Mouse (Mus musculus) limb, embryonic 14.5 days (tissue): Measurements from ENCODE around the gene Abcd2. TPM values are rescaled to one million over a fixed set of nuclear protein-coding genes. Genes with fewer than 3 reads are reported as not detected.

ENCODE experiments used
- ATAC-seq: fragments of 200-750 bp; cut with Nextera tagmentation; 2 replicates; pipeline ENCODE4 v1.8.0; 2017; ENCODE audit warnings: low read depth, moderate number of reproducible peaks, moderate TSS enrichment; ENCODE audit not compliant: low FRiP score
- DNase-seq: peaks from one replicate; pipeline ENCODE4 v3.0.0-alpha.2; 2015; ENCODE audit warnings: low spot score
- H3K27ac ChIP-seq: fragments of 300-500 bp; sonication (generic); replicated peaks from 2 replicates; pipeline ENCODE4 v1.5.1; 2014; ENCODE audit warnings: low read depth, mild to moderate bottlenecking, low read length, moderate library complexity, mixed read lengths
- H3K27me3 ChIP-seq: fragments of 300-500 bp; sonication (generic); 2 replicates; pipeline ENCODE4 v1.6.1; 2014; ENCODE audit warnings: low read length, mixed read lengths; ENCODE audit not compliant: control insufficient read depth, insufficient read depth
- H3K36me3 ChIP-seq: fragments of 300-500 bp; sonication (generic); 2 replicates; pipeline ENCODE4 v1.6.1; 2014; ENCODE audit warnings: mild to moderate bottlenecking, low read length, moderate library complexity, mixed read lengths; ENCODE audit not compliant: control insufficient read depth, insufficient read depth
- H3K4me1 ChIP-seq: fragments of 300-500 bp; sonication (generic); 2 replicates; pipeline ENCODE4 v1.6.1; 2014; ENCODE audit warnings: antibody characterized with exemption, low read length, mixed read lengths; ENCODE audit not compliant: control insufficient read depth, insufficient read depth
- H3K4me2 ChIP-seq: fragments of 300-500 bp; sonication (generic); replicated peaks from 2 replicates; pipeline ENCODE4 v1.6.1; 2014; ENCODE audit warnings: low read depth, mild to moderate bottlenecking, low read length, moderate library complexity; ENCODE audit not compliant: severe bottlenecking
- H3K4me3 ChIP-seq: fragments of 300-500 bp; sonication (generic); replicated peaks from 2 replicates; pipeline ENCODE4 v1.5.1; 2014; ENCODE audit warnings: low read length
- H3K9ac ChIP-seq: fragments of 300-500 bp; sonication (generic); 2 replicates; pipeline ENCODE4 v1.6.1; 2014; ENCODE audit warnings: mild to moderate bottlenecking, low read depth, low read length, moderate library complexity; ENCODE audit not compliant: severe bottlenecking
- H3K9me3 ChIP-seq: fragments of 300-500 bp; sonication (generic); 2 replicates; pipeline ENCODE4 v1.6.1; 2016; ENCODE audit warnings: low read length; ENCODE audit not compliant: control insufficient read depth
- POLR2A ChIP-seq: fragments of 200-500 bp; IDR thresholded peaks from 2 replicates; pipeline ENCODE4 v1.8.0; 2012; ENCODE audit warnings: inconsistent platforms, mild to moderate bottlenecking, moderate library complexity, borderline replicate concordance; ENCODE audit not compliant: insufficient read depth, insufficient read length; ENCODE audit errors: extremely low read depth
- WGBS: fragments of 180-500 bp; shearing (Covaris S2); extraction: QIAGEN DNeasy Blood & Tissue Kit; methylation state at CpG from one replicate; pipeline ENCODE4 v1.1.7; 2014; 5-methylcytosine and 5-hydroxymethylcytosine counted together
- polyA plus RNA-seq, 2 experiments: library from polyadenylated mRNA; depleted of rRNA in 1 of 2; stranded (reverse) in 1 of 2; unstranded in 1 of 2; fragments of >200 nt; fragmentation: Nextera tagmentation in 1 of 2; extraction: Ambion mirVana in 1 of 2; gene quantifications; 2 replicates each; pipeline versions ENCODE4 v1.2.1 to v1.2.3; 2012 to 2014

Abcd2 gene
- polyA plus RNA-seq (2012; rRNA removed) (1.3 and 1.5 TPM in 2 replicates), polyA plus RNA-seq (2014; fragmentation: Nextera tagmentation; extraction: Ambion mirVana) (2.0 and 2.5 TPM in 2 replicates)

- peak; percentile 78 for DNase-seq
- H3K4me2 ChIP-seq = peak within 1 kb of the TSS; percentile 62
- no peak for TF ChIP-seq POLR2A
These were observed at the start of gene Abcd2 for GRCm38 (mm10) chr15:91191412-91192222. Abcd2 (minus strand) TSS chr15:91191799.

GRCm38 (mm10) chr15:91240683-91241335, 49.2 kb upstream of the Abcd2 start:
- no peak overlapping the region for H3K4me2 ChIP-seq
- no peak overlapping the region for H3K4me3 ChIP-seq
- no peaks in the 10 kb centered on the region for H3K9me3 ChIP-seq
- H3K27me3 ChIP-seq = no peaks in the 10 kb centered on the region
- TF ChIP-seq POLR2A = no peak
- H3K36me3 ChIP-seq = no peaks in the 10 kb centered on the region
- WGBS = 88% methylated on average over 3 of the region's 3 CpGs
- no peak overlapping the region for H3K9ac ChIP-seq
- no peaks in the 10 kb centered on the region for H3K4me1 ChIP-seq
- DNase-seq = no peak
- ATAC-seq = no peak
- H3K27ac ChIP-seq = no peak overlapping the region

More at GRCm38 (mm10) chr15:91191412-91192222, at the start of gene Abcd2:
- H3K4me3 ChIP-seq = peak within 1 kb of the TSS; percentile 36
- WGBS = under 1% methylated on average over 22 of the region's 22 CpGs
- no peaks in the 10 kb centered on the region for H3K36me3 ChIP-seq
- H3K27me3 ChIP-seq = no peaks in the 10 kb centered on the region
- H3K9ac ChIP-seq = peak within 1 kb of the TSS; percentile 52
- peaks cover 5% of the 10 kb centered on the region; the same call in 1 of the 2 replicates for H3K4me1 ChIP-seq
- H3K27ac ChIP-seq = peak within 1 kb of the TSS; percentile 63
- no peaks in the 10 kb centered on the region for H3K9me3 ChIP-seq
- peak; percentile 86 for ATAC-seq

- Histone ChIP-seq H3K36me3 (no peaks in the 10 kb centered on the region), H3K27me3 (no peaks in the 10 kb centered on the region), H3K4me2 (no peak overlapping the region), H3K4me3 (no peak overlapping the region), H3K27ac (no peak overlapping the region), H3K4me1 (no peaks in the 10 kb centered on the region), H3K9me3 (no peaks in the 10 kb centered on the region), H3K9ac (no peak overlapping the region)
- DNase-seq (no peak), ATAC-seq (no peak)
- 81% methylated on average over 5 of the region's 5 CpGs for WGBS
- TF ChIP-seq POLR2A = no peak
These were observed 45.7 kb upstream of the Abcd2 start for GRCm38 (mm10) chr15:91237294-91237693.

- Histone ChIP-seq H3K9me3 (no peaks in the 10 kb centered on the region), H3K27me3 (no peaks in the 10 kb centered on the region), H3K9ac (no peak overlapping the region), H3K4me2 (no peak overlapping the region), H3K4me3 (no peak overlapping the region), H3K36me3 (no peaks in the 10 kb centered on the region), H3K27ac (no peak overlapping the region), H3K4me1 (no peaks in the 10 kb centered on the region)
- no peak for TF ChIP-seq POLR2A
- ATAC-seq = no peak
- no peak for DNase-seq
- WGBS = 92% methylated on average over 5 of the region's 5 CpGs
These were observed 14.9 kb upstream of the Abcd2 start for GRCm38 (mm10) chr15:91206518-91206917.

- H3K9ac ChIP-seq = no peak overlapping the region
- no peaks in the 10 kb centered on the region for H3K9me3 ChIP-seq
- H3K4me2 ChIP-seq = no peak overlapping the region
- TF ChIP-seq POLR2A = no peak
- H3K4me3 ChIP-seq = no peak overlapping the region
- 90% methylated on average over 3 of the region's 3 CpGs for WGBS
- H3K27ac ChIP-seq = no peak overlapping the region
- ATAC-seq (no peak), DNase-seq (no peak)
- no peaks in the 10 kb centered on the region for H3K27me3 ChIP-seq
- no peaks in the 10 kb centered on the region for H3K36me3 ChIP-seq
- no peaks in the 10 kb centered on the region for H3K4me1 ChIP-seq
These were observed 11.9 kb upstream of the Abcd2 start for GRCm38 (mm10) chr15:91203521-91203920.
